Mouse (Mus musculus) olfactory bulb, adult 2 months (tissue): ENCODE measurements around the gene Ccdc114.

ENCODE experiments used
- CTCF ChIP-seq: fragments of 200-500 bp; IDR thresholded peaks from 2 replicates; pipeline ENCODE4 v1.5.1; 2012; ENCODE audit warnings: low read depth, mild to moderate bottlenecking, low read length, moderate library complexity; ENCODE audit not compliant: insufficient read depth
- POLR2A ChIP-seq: fragments of 200-500 bp; IDR thresholded peaks from 2 replicates; pipeline ENCODE4 v1.6.1; 2012; ENCODE audit warnings: mild to moderate bottlenecking, low read depth, low read length, moderate library complexity; ENCODE audit not compliant: insufficient read depth

DNA sequence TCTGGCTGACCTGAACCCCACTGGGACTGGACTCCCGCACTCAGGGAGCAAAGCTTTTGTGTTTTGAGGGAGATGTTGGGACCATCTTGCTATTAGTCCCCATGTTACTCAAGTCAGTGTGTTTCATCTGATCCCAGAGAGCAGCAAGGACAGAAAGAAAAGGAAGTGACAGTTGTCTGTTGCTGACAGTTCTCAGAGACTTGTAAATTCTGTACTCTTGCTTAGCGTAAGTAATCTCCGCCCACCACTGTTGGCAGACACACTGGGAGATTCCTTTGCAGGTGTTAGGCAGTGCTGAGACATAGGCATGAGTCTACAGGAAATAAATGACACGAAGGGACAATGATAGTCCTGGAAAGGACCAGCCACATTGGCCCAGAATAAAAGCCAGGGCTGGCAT lies 32.7 kb downstream of the Ccdc114 start:
- no peak for TF ChIP-seq CTCF
- TF ChIP-seq POLR2A: no peak
